Mouse (Mus musculus): ENCODE measurements around the gene Fam71a.

The Fam71a gene

DNA sequence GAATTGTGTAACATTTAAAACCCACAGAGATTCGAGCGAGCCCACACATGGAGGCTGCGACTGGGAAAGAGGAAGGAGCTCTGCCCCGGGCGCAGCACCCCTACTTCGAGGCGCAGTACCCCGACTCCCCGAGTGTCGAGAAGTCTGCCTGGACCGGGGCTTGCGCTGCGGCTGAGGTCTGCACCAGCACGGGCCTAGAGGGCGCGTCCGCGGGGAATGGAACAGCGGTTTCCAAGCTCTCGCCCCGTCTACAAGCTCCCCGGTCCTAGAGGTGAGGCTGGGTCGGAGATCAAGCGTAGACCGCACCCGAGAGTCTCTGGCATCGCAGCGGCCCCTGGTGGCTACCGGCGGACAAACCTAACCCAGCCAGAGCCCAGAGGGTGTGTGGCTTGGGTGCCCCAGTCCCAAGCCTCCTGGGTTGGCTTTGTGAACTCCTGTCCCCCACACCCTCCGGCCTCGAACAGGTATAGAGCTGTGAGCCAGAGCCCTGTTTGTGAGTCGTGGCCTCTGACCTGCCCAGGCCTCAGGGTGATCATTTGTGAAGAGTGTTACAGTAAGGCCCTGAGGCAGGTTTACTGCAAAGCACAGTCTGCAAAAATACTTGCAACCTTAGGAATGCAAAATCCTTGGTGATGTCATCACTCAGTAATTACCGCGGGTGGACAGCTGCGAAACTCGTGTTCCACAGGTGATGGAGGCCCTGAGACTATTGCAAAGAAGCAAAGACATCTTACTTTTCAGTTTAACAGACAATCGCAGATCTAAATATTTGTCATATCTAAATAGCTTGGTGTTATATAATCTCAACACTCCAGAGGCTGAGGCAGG lies 38.6 kb downstream of the Fam71a start:
- in situ Hi-C loops (cut with MboI; ENCODE audit: low sequenced_read_pairs): no loop called here

DNA sequence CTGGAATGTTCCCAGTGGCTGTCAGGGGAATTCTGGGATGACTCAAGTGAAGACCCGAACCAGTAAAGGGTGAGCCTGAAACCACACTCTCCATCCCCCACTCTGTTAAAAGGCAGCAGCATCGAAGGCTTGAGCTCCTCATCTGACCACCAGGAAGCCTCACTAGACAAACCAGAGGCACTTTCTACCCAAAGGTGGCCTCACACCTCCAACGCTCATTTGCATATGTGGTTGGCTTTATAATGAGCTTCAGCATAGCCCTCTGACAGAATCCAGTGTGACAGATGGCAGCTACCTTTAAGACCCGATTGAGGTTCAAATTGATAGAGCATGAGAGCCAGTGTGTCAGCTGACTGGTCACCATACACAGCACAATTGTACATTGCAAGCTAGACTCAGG lies 40.3 kb downstream of the Fam71a start:
- in situ Hi-C loops (cut with MboI; ENCODE audit: low sequenced_read_pairs): no loop called here

DNA sequence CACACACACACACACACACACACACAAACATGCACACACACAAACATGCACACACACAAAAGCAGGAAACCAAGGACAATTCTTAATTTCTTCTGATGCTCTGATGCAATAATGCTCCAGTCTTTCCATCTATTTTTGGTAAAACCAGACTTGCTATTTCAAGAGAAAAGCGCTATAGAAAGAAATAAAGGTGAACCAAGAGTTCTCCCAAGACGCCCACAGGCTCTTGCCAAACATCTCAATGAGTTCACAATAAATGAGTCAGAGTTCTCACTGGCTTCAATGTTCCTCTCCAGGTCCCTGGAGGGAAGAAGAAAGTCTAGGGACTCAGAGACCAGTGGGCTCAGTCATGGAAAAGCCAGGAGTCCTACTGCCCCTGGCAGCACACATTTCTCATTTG lies 40.9 kb downstream of the Fam71a start:
- in situ Hi-C loops (cut with MboI; ENCODE audit: low sequenced_read_pairs): no loop called here

DNA sequence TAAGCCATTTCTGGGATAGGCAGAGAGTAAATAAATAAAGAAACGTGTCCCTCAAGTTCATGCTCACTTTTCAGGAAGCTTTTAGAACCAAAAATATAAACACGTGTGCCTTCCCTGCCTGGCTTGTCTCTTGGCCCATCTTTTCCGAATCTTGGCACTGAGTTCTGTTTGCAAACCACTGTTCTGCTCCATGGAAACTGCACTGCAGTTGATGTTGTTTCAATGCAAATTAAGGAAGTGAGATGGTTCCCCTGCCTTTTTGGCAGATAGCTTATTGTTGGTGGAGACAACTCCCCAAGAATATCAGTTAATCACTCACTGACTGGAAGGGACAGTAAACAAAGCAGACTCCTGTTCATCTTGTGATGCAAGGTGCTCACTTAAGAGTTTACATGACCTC lies 41.9 kb downstream of the Fam71a start:
- in situ Hi-C loops (cut with MboI; ENCODE audit: low sequenced_read_pairs): no loop called here

DNA sequence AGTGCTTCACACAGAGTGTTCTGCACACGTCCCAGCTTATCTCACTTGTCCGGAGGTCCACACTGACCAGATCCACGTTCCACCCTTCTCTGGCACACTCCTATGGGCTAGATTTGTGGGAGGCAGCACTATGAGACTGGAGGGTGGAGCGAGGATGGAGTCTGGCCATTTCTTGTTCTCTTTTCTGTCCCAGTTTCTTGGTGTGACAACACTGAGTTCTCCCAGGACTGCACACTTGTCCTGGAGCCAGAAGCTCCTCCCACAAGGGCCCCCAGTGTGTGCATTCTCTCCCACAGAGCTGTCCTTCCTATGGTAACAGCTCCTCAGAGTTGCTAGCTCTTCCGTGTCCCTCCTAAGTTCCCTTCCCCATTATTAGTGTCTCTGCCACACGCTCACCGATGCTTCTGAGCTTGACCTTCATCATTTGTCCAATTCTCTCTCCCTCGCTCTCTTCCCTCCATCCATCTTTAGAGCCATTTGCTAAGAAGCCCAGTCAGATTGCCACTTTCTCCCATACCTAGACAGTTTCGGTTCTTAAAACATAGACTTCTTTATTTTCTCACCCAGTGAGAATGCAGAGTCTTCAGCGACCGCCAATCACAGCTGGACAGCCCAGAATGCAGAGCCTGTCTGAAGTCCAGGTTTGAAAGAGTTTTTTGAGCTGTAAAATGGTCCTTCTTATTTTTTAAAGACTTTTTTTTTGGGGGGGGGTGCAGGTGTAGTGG lies 48.9 kb downstream of the Fam71a start:
- in situ Hi-C loops (cut with MboI; ENCODE audit: low sequenced_read_pairs): no loop called here

DNA sequence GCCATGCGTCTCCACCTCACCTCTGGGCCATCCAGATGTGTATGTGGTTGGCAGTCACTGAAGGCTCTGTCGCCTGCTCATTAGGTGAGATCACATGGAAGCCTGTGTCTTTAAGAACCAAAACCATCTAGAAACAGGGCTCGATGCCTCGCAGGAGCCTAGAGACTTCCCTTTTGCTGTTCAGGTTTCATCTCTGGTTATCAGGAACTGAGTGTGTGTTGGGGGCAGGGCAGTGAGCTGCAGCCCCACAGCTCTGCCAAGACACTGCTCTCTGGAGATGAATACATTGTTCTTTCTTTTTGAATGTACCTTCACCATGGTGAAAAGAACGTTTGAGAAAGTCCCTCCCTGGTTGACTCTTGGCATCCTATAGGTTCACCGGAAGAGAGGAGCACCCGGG lies 49.7 kb downstream of the Fam71a start:
- in situ Hi-C loops (cut with MboI; ENCODE audit: low sequenced_read_pairs): no loop called here

Measured in CH12F3 (cell line).